Mouse (Mus musculus): ENCODE results near the gene Glt8d2. TPM values are rescaled to one million over a fixed set of nuclear protein-coding genes. Genes with fewer than 3 reads are reported as not detected.

Glt8d2 gene
- polyA plus RNA-seq (2016; fragmentation: Nextera tagmentation; extraction: Ambion mirVana) = 0.44 and 0.74 TPM in 2 replicates

GRCm38 (mm10) chr10:82690494-82690893 is at the start of gene Glt8d2:
Glt8d2 (minus strand) TSS chr10:82690650.
- no peak for ATAC-seq
- Histone ChIP-seq H3K27ac (no peak within 1 kb of the TSS), H3K36me3 (no peaks in the 10 kb centered on the region), H3K4me3 (no peak within 1 kb of the TSS), H3K9me3 (replicated peaks) (no peaks in the 10 kb centered on the region), H3K27me3 (replicated peaks) (peaks cover 23% of the 10 kb centered on the region), H3K9ac (no peak within 1 kb of the TSS), H3K4me2 (peak within 1 kb of the TSS; percentile 28), H3K4me1 (peaks cover 5% of the 10 kb centered on the region)
- 13% methylated on average over 14 of the region's 14 CpGs for WGBS (ENCODE audit: insufficient replicate concordance)

GRCm38 (mm10) chr10:82699296-82699941 is 9.0 kb upstream of the Glt8d2 start:
- ATAC-seq = peak; percentile 67
- Histone ChIP-seq H3K36me3 (peaks cover 17% of the 10 kb centered on the region), H3K4me3 (peak overlapping the region; percentile 97), H3K27me3 (replicated peaks) (no peaks in the 10 kb centered on the region), H3K9ac (peak overlapping the region; percentile 87), H3K4me2 (peak overlapping the region; percentile 96), H3K9me3 (replicated peaks) (no peaks in the 10 kb centered on the region), H3K27ac (peak overlapping the region; percentile 82), H3K4me1 (peaks cover 40% of the 10 kb centered on the region)
- WGBS (ENCODE audit: insufficient replicate concordance) = under 1% methylated on average over 57 of the region's 59 CpGs

GRCm38 (mm10) chr10:82698712-82699261 is 8.3 kb upstream of the Glt8d2 start:
- no peaks in the 10 kb centered on the region for H3K27me3 ChIP-seq (replicated peaks)
- peaks cover 13% of the 10 kb centered on the region for H3K36me3 ChIP-seq
- peak overlapping the region; percentile 87 for H3K9ac ChIP-seq
- H3K9me3 ChIP-seq (replicated peaks) = no peaks in the 10 kb centered on the region
- ATAC-seq = peak; percentile 92
- H3K4me2 ChIP-seq = peak overlapping the region; percentile 96
- H3K27ac ChIP-seq = peak overlapping the region; percentile 82
- peaks cover 40% of the 10 kb centered on the region for H3K4me1 ChIP-seq
- H3K4me3 ChIP-seq = peak overlapping the region; percentile 97
- WGBS (ENCODE audit: insufficient replicate concordance) = 2% methylated on average over 37 of the region's 42 CpGs

- peaks cover 10% of the 10 kb centered on the region for H3K36me3 ChIP-seq
- peaks cover 40% of the 10 kb centered on the region for H3K4me1 ChIP-seq
- H3K9ac ChIP-seq = no peak overlapping the region
- H3K4me2 ChIP-seq = no peak overlapping the region
- H3K27me3 ChIP-seq (replicated peaks) = no peaks in the 10 kb centered on the region
- no peaks in the 10 kb centered on the region for H3K9me3 ChIP-seq (replicated peaks)
- 46% methylated on average over 3 of the region's 3 CpGs for WGBS (ENCODE audit: insufficient replicate concordance)
- no peak for ATAC-seq
- H3K4me3 ChIP-seq = no peak overlapping the region
- H3K27ac ChIP-seq = peak overlapping the region; percentile 43; the same call in 1 of the 2 replicates
Measured at GRCm38 (mm10) chr10:82697305-82697898, 7.0 kb upstream of the Glt8d2 start.

- WGBS (ENCODE audit: insufficient replicate concordance) = 17% methylated on average over 4 of the region's 4 CpGs
Measured at GRCm38 (mm10) chr10:82696453-82697079, 6.1 kb upstream of the Glt8d2 start.

GRCm38 (mm10) chr10:82695956-82696355 is 5.5 kb upstream of the Glt8d2 start, which contains the start of gene Hcfc2:
Hcfc2 (plus strand) TSS chr10:82696160.
- 32% methylated on average over 5 of the region's 5 CpGs for WGBS (ENCODE audit: insufficient replicate concordance)

More at GRCm38 (mm10) chr10:82696453-82697079, 6.1 kb upstream of the Glt8d2 start:
- H3K36me3 ChIP-seq = peaks cover 4% of the 10 kb centered on the region; the same call in 1 of the 2 replicates
- 0 out of 2 replicates have a peak, but pooled peaks cover under 1% of the 10 kb centered on the region for H3K27me3 ChIP-seq (replicated peaks)
- no peaks in the 10 kb centered on the region for H3K9me3 ChIP-seq (replicated peaks)
- H3K4me1 ChIP-seq = peaks cover 40% of the 10 kb centered on the region
- H3K4me3 ChIP-seq = no peak overlapping the region
- ATAC-seq = no peak
- no peak overlapping the region for H3K4me2 ChIP-seq
- H3K9ac ChIP-seq = no peak overlapping the region
- peak overlapping the region; percentile 43; the same call in 1 of the 2 replicates for H3K27ac ChIP-seq

GRCm38 (mm10) chr10:82689681-82690211 is 704 bp downstream of the Glt8d2 start:
- no peak overlapping the region for H3K27ac ChIP-seq
- no peak overlapping the region for H3K9ac ChIP-seq
- 67% methylated on average over 7 of the region's 7 CpGs for WGBS (ENCODE audit: insufficient replicate concordance)
- no peak overlapping the region for H3K4me2 ChIP-seq
- no peak for ATAC-seq
- H3K9me3 ChIP-seq (replicated peaks) = no peaks in the 10 kb centered on the region
- peaks cover 23% of the 10 kb centered on the region for H3K27me3 ChIP-seq (replicated peaks)
- no peaks in the 10 kb centered on the region for H3K36me3 ChIP-seq
- H3K4me1 ChIP-seq = peaks cover 10% of the 10 kb centered on the region
- no peak overlapping the region for H3K4me3 ChIP-seq

More at GRCm38 (mm10) chr10:82695956-82696355, 5.5 kb upstream of the Glt8d2 start, which contains the start of gene Hcfc2:
- no peak within 1 kb of the TSS for H3K4me2 ChIP-seq
- peaks cover 7% of the 10 kb centered on the region for H3K27me3 ChIP-seq (replicated peaks)
- no peaks in the 10 kb centered on the region for H3K36me3 ChIP-seq
- no peak within 1 kb of the TSS for H3K9ac ChIP-seq
- no peak within 1 kb of the TSS for H3K4me3 ChIP-seq
- H3K27ac ChIP-seq = peak within 1 kb of the TSS; percentile 43; the same call in 1 of the 2 replicates
- peaks cover 40% of the 10 kb centered on the region for H3K4me1 ChIP-seq
- ATAC-seq = no peak
- H3K9me3 ChIP-seq (replicated peaks) = no peaks in the 10 kb centered on the region

- ATAC-seq = peak; percentile 86
Measured at GRCm38 (mm10) chr10:82685440-82685839, 5.0 kb downstream of the Glt8d2 start.

GRCm38 (mm10) chr10:82681639-82682038 is 8.8 kb downstream of the Glt8d2 start:
- no peak overlapping the region for H3K4me3 ChIP-seq
- no peak overlapping the region for H3K4me2 ChIP-seq
- H3K36me3 ChIP-seq = no peaks in the 10 kb centered on the region
- H3K4me1 ChIP-seq = peaks cover 10% of the 10 kb centered on the region
- peaks cover 7% of the 10 kb centered on the region; the same call in 1 of the 2 replicates for H3K27me3 ChIP-seq (replicated peaks)
- H3K9ac ChIP-seq = no peak overlapping the region
- WGBS (ENCODE audit: insufficient replicate concordance) = 74% methylated on average over 7 of the region's 7 CpGs
- no peaks in the 10 kb centered on the region for H3K9me3 ChIP-seq (replicated peaks)
- no peak for ATAC-seq
- H3K27ac ChIP-seq = no peak overlapping the region

More at GRCm38 (mm10) chr10:82685440-82685839, 5.0 kb downstream of the Glt8d2 start:
- H3K27me3 ChIP-seq (replicated peaks) = peaks cover 12% of the 10 kb centered on the region
- peaks cover 10% of the 10 kb centered on the region for H3K4me1 ChIP-seq
- H3K9me3 ChIP-seq (replicated peaks) = no peaks in the 10 kb centered on the region
- no peak overlapping the region for H3K4me2 ChIP-seq
- no peak overlapping the region for H3K9ac ChIP-seq
- WGBS (ENCODE audit: insufficient replicate concordance) = 29% methylated on average over 2 of the region's 2 CpGs
- no peak overlapping the region for H3K27ac ChIP-seq
- H3K4me3 ChIP-seq = no peak overlapping the region
- no peaks in the 10 kb centered on the region for H3K36me3 ChIP-seq

GRCm38 (mm10) chr10:82680769-82681168 is 9.7 kb downstream of the Glt8d2 start:
- Histone ChIP-seq H3K4me2 (no peak overlapping the region), H3K36me3 (no peaks in the 10 kb centered on the region), H3K27ac (no peak overlapping the region), H3K4me3 (no peak overlapping the region), H3K4me1 (peaks cover 8% of the 10 kb centered on the region), H3K27me3 (replicated peaks) (peaks cover 7% of the 10 kb centered on the region; the same call in 1 of the 2 replicates), H3K9ac (no peak overlapping the region), H3K9me3 (replicated peaks) (no peaks in the 10 kb centered on the region)
- 70% methylated on average over 5 of the region's 5 CpGs for WGBS (ENCODE audit: insufficient replicate concordance)
- ATAC-seq = no peak

GRCm38 (mm10) chr10:82676949-82677348 is 13.5 kb downstream of the Glt8d2 start:
- H3K9me3 ChIP-seq (replicated peaks) = no peaks in the 10 kb centered on the region
- no peak overlapping the region for H3K27ac ChIP-seq
- H3K27me3 ChIP-seq (replicated peaks) = peaks cover 7% of the 10 kb centered on the region; the same call in 1 of the 2 replicates
- no peak overlapping the region for H3K4me2 ChIP-seq
- WGBS (ENCODE audit: insufficient replicate concordance) = 59% methylated on average over 6 of the region's 6 CpGs
- H3K4me3 ChIP-seq = no peak overlapping the region
- no peaks in the 10 kb centered on the region for H3K36me3 ChIP-seq
- ATAC-seq = no peak
- no peak overlapping the region for H3K9ac ChIP-seq
- H3K4me1 ChIP-seq = no peaks in the 10 kb centered on the region
